Mouse (Mus musculus) thymus, adult 2 months (tissue): ENCODE results near the gene Sh3pxd2a.

Experiments used
- CTCF ChIP-seq: fragments of 200-500 bp; IDR thresholded peaks from 2 replicates; pipeline ENCODE4 v1.5.1; 2012; ENCODE audit warnings: mild to moderate bottlenecking, control low read depth, low read length, moderate library complexity, borderline replicate concordance; ENCODE audit not compliant: control insufficient read depth, poor library complexity, insufficient read depth; ENCODE audit errors: extremely low read depth
- POLR2A ChIP-seq: fragments of 200-500 bp; IDR thresholded peaks from 2 replicates; pipeline ENCODE4 v1.6.1; 2012; ENCODE audit warnings: mild to moderate bottlenecking, low read length, control low read depth, moderate library complexity; ENCODE audit not compliant: control insufficient read depth, poor library complexity, insufficient read depth; ENCODE audit errors: extremely low read depth

DNA sequence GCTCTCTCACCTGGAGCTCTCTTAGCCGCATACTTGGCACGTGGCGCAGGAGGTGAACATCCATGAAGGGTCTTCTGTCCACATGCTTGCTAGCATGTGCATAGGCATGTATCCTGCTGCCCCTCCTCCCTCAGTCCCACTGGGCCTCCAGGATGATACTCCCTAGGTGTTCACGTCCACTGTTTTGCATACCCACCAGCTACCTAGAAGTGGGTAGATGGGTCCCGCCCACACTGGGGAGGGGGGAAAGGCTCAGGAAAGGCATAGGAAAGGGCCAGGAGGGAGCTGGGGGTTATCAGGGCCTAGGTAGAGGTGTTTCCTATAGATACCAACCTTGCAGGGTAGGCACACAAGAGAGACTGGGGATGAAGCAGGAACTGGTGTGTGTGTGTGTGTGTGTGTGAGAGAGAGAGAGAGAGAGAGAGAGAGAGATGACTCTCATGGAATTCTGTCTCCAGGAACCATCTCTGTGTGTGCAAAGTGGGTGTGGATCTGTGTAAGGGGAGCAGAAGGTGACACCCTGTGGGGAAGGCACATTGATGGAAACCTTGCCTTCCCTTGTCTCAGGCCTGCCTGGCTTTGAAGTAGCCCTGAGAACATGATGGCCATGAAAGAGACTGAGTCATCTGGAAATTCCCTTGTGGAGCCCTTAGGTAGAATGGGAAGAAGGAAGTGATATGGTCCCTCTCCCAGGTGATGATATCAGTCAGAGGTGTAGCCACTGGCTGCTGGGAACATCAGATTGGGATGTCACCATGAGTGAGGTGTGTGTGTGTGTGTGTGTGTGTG lies 231.9 kb downstream of the Sh3pxd2a start:
- TF ChIP-seq CTCF (no peak), POLR2A (no peak)
